Mouse (Mus musculus): Measurements from ENCODE around the gene Cars. TPM values are rescaled to one million over a fixed set of nuclear protein-coding genes. Genes with fewer than 3 reads are reported as not detected.

Cars gene
- total and polyA plus RNA-seq, 3 experiments: 40.8 to 73.5 TPM; not detected in 1

DNA sequence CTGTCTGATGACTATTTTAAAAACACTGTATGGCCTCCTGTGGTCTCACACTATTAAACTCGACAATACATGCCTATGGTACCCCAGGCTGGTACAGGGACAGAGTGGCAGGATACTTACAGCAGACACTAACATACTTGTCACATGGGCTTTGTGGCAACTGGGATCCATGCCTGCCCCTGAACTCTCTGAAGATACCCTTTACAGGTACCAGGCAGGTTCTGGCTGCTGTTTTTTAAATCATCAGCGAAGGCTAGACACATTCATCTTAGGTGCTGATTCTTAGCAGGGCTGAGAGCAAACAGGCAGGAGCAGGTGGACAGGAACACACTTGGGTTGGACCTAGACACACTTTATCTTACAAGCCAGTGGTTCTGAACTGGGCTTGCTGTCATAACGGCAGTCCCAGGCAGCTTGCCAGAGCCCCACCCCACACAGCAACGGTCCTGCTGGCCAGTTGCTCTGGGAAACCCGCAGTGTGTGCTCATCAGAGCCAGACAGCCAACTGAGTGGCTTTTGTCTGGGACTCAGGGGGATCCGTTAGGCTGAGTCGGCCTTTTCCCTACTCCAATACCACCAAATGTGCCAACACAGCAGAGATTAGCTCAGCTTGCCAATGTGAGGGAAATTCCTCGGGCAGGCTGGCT is 42.8 kb downstream of the Cars start (continued):
- TF ChIP-seq ZNF384 (IDR thresholded peaks at IDR 0.05; ENCODE audit: low read depth, low read length) (no peak), KAT2A (conservative IDR thresholded peaks at IDR 0.05; ENCODE audit: low read depth, low read length) (no peak), NRF1 (IDR thresholded peaks at IDR 0.05; ENCODE audit: insufficient read depth, low read depth, low read length, poor library complexity, severe bottlenecking) (no peak), RAD21 (IDR thresholded peaks at IDR 0.05; ENCODE audit: low read depth, low read length) (no peak), POLR2A (IDR thresholded peaks at IDR 0.05; ENCODE audit: control insufficient read depth in 1 of 2, insufficient read depth in 1 of 2, low read depth in 1 of 2, low read length in 2 of 2, poor library complexity in 1 of 2) (peak in 1 of 2 experiments; percentile 60; a peak in 1 of 4 replicates), GATA1 (IDR thresholded peaks at IDR 0.05; ENCODE audit: low read depth, low read length) (peak; percentile 71), GABPA (IDR thresholded peaks at IDR 0.05; ENCODE audit: low read depth, low read length) (no peak), EP300 (IDR thresholded peaks at IDR 0.05; ENCODE audit: low read depth in 1 of 2, low read length in 2 of 2) (peak; percentile 89 to 98), ETS1 (IDR thresholded peaks at IDR 0.05; ENCODE audit: low read depth, low read length) (peak; percentile 87), MYC (IDR thresholded peaks at IDR 0.05; ENCODE audit: low read depth, low read length) (peak; percentile 72; the same call in 1 of the 2 replicates), USF1 (IDR thresholded peaks at IDR 0.05; ENCODE audit: low read depth, low read length) (peak; percentile 22; the same call in 1 of the 2 replicates), POLR2AphosphoS5 (IDR thresholded peaks at IDR 0.05; ENCODE audit: borderline replicate concordance, low read depth, low read length) (no peak), JUND (IDR thresholded peaks at IDR 0.05; ENCODE audit: low read depth, low read length) (0 out of 2 replicates have a peak, but pooled peaks have one; percentile 16), NELFE (IDR thresholded peaks at IDR 0.05; ENCODE audit: low read depth, low read length) (peak; percentile 51)

DNA sequence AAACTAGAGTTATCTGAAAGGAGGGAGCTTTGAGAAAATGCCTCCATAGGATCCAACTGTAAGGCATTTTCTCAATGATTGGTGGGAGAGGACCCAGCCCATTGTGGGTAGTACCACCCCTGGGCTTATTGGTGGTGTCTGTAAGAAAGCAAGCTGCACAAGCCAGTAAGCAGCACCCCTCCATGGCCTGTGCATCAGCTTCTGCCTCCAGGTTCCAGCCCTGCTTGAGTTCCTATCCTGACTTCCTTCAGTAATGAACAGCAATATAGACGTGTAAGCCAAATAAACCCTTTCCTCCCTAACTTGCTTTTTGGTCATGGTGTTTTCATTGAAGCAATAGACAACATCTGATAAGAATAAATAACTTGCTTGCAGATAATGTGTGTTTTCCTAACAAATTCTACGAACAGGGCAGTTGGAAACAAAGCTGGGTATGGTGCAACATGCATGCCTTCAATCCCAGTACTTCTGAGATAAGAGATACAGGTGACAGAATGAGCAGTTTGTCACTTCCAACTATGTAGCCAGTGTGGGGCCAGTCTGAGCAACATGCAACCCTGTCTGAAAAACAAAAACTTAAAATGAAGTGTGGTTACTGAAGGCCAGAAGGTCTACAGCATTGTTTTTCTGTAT is 50.2 kb downstream of the Cars start:
- peak overlapping the region; percentile 93 for H3K27ac ChIP-seq (ENCODE audit: control insufficient read depth, low read depth, low read length)
- peaks cover 38% of the 10 kb centered on the region for H3K79me2 ChIP-seq (ENCODE audit: control insufficient read depth, insufficient read depth, low read length, poor library complexity)
- H3K4me1 ChIP-seq (ENCODE audit: control insufficient read depth in 1 of 2, insufficient read depth in 2 of 2, low read length in 2 of 2): peaks cover 2 to 12% of the 10 kb centered on the region in 2 experiments; a peak in 2 of 4 replicates
- H3K27me3 ChIP-seq (ENCODE audit: control insufficient read depth in 1 of 2, insufficient read depth in 2 of 2, low read length in 2 of 2): no peaks in the 10 kb centered on the region
- H3K9ac ChIP-seq (ENCODE audit: control insufficient read depth, low read depth, low read length, poor library complexity, severe bottlenecking): peak overlapping the region; percentile 97
- H3K4me3 ChIP-seq (ENCODE audit: control insufficient read depth in 1 of 2, insufficient read depth in 1 of 2, low read depth in 2 of 2, low read length in 2 of 2): peak overlapping the region; percentile 68 to 76
- no peaks in the 10 kb centered on the region for H3K9me3 ChIP-seq (replicated peaks; ENCODE audit: insufficient read depth, low read length)
- peak; percentile 57 for DNase-seq (ENCODE audit: low read depth, low spot score)
- peaks cover 0 to 30% of the 10 kb centered on the region in 2 experiments; a peak in 2 of 4 replicates for H3K36me3 ChIP-seq (ENCODE audit: control insufficient read depth in 1 of 2, insufficient read depth in 2 of 2, low read length in 2 of 2)
- TF ChIP-seq RCOR1 (IDR thresholded peaks at IDR 0.05; ENCODE audit: low read depth, low read length) (peak; percentile 36; the same call in 1 of the 2 replicates), ZMIZ1 (IDR thresholded peaks at IDR 0.05; ENCODE audit: low read depth, low read length) (peak; percentile 91; the same call in 1 of the 2 replicates), TBP (IDR thresholded peaks at IDR 0.05; ENCODE audit: low read depth, low read length) (no peak), SIN3A (IDR thresholded peaks at IDR 0.05; ENCODE audit: low read length) (peak; percentile 50; the same call in 1 of the 2 replicates), MAFK (IDR thresholded peaks at IDR 0.05; ENCODE audit: borderline replicate concordance, low read depth, low read length) (no peak), NELFE (IDR thresholded peaks at IDR 0.05; ENCODE audit: low read depth, low read length) (no peak), ELF1 (IDR thresholded peaks at IDR 0.05; ENCODE audit: low read depth, low read length) (no peak), BHLHE40 (IDR thresholded peaks at IDR 0.05; ENCODE audit: borderline replicate concordance, low read depth, low read length) (no peak), POLR2AphosphoS5 (IDR thresholded peaks at IDR 0.05; ENCODE audit: borderline replicate concordance, low read depth, low read length) (no peak; the same call in 1 of the 2 replicates), SMC3 (IDR thresholded peaks at IDR 0.05; ENCODE audit: low read depth, low read length) (no peak), POLR2AphosphoS2 (IDR thresholded peaks at IDR 0.05; ENCODE audit: low read length) (peak; percentile 36; the same call in 1 of the 2 replicates), MAZ (IDR thresholded peaks at IDR 0.05; ENCODE audit: low read depth, low read length) (no peak), ETS1 (IDR thresholded peaks at IDR 0.05; ENCODE audit: low read depth, low read length) (peak; percentile 40; the same call in 1 of the 2 replicates), E2F4 (IDR thresholded peaks at IDR 0.05; ENCODE audit: borderline replicate concordance, low read depth, low read length) (no peak), ZKSCAN1 (IDR thresholded peaks at IDR 0.05; ENCODE audit: low read depth, low read length) (peak; percentile 48; the same call in 1 of the 2 replicates), USF1 (IDR thresholded peaks at IDR 0.05; ENCODE audit: low read depth, low read length) (no peak), TCF12 (IDR thresholded peaks at IDR 0.05; ENCODE audit: low read depth, low read length) (no peak), EP300 (IDR thresholded peaks at IDR 0.05; ENCODE audit: low read depth in 1 of 2, low read length in 2 of 2) (peak in 1 of 2 experiments; percentile 23; a peak in 1 of 4 replicates), JUND (IDR thresholded peaks at IDR 0.05; ENCODE audit: low read depth, low read length) (no peak), MEF2A (IDR thresholded peaks at IDR 0.05; ENCODE audit: extremely low read depth, insufficient replicate concordance, low read depth, low read length, poor library complexity, severe bottlenecking) (no peak), MYB (IDR thresholded peaks at IDR 0.05; ENCODE audit: low read depth, low read length) (no peak), POLR2A (IDR thresholded peaks at IDR 0.05; ENCODE audit: control insufficient read depth in 1 of 2, insufficient read depth in 1 of 2, low read depth in 1 of 2, low read length in 2 of 2, poor library complexity in 1 of 2) (peak in 1 of 2 experiments; percentile 11; a peak in 2 of 4 replicates), CTCF (IDR thresholded peaks at IDR 0.05 in 2 of 3, conservative IDR thresholded peaks at IDR 0.05 in 1 of 3; ENCODE audit: control insufficient read depth in 1 of 3, insufficient read depth in 1 of 3, low read depth in 2 of 3, low read length in 3 of 3, poor library complexity in 1 of 3, severe bottlenecking in 1 of 3) (no peak)
